Mouse (Mus musculus): ENCODE measurements around the gene Srp68. TPM values are rescaled to one million over a fixed set of nuclear protein-coding genes. Genes with fewer than 3 reads are reported as not detected.
"Not testable (repeated sequence)": the region's sequence is repeated elsewhere in the genome, so short reads cannot be mapped to it uniquely, and the experiment has no call there.

Srp68 gene
- total RNA-seq, 1 experiment from 2014 or later = 25.7 TPM

DNA sequence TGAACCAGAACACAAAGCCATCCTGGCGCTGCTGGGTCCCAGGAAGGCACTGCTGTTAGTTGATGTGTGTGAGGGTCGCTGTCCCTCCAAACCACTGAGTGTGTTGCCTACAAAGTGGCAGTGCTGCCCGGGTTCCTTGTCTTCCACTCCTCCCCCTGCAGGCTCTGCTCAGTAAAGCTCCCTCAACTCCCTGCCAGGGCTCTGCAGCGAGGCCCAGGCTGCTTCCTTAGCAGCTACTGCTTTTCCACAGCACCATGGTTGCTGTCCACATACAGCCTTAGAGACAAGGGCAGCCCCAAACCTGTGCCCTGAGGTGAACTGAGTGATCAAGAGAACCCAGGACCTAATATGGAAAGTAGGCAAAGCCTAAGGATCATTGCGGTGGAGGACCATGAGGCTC, 13.3 kb upstream of the Srp68 start:
- ATAC-seq (replicated peaks; ENCODE audit: insufficient number of reproducible peaks, low FRiP score, low TSS enrichment, poor library complexity, severe bottlenecking) = no peak

DNA sequence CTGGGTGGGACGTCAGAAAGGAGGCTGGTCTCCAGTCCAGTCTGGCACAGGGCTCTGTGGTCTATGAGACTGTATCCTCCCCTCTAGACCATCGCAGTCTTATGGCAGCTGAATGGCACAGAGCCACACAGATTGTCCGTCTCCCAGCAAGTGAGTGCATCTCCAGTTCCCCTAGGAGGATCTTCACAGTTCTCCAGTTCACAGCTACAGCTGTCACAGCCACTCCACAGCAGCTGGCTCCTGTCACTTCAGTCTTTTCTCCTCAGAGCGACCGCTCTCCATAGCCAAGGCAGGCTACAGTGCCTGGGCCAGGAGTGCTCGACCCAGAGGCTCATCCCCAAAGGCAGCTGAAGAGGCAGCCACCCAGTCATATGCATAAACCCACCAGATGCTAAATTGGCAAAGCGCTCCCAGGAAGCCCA, 11.8 kb upstream of the Srp68 start:
- ATAC-seq (replicated peaks; ENCODE audit: insufficient number of reproducible peaks, low FRiP score, low TSS enrichment, poor library complexity, severe bottlenecking) = no peak

GRCm38 (mm10) chr11:116283982-116284381, 10.0 kb upstream of the Srp68 start:
- no peak for ATAC-seq (replicated peaks; ENCODE audit: insufficient number of reproducible peaks, low FRiP score, low TSS enrichment, poor library complexity, severe bottlenecking)

- no peak for ATAC-seq (replicated peaks; ENCODE audit: insufficient number of reproducible peaks, low FRiP score, low TSS enrichment, poor library complexity, severe bottlenecking)
Measured at GRCm38 (mm10) chr11:116282912-116283521, 9.0 kb upstream of the Srp68 start.

DNA sequence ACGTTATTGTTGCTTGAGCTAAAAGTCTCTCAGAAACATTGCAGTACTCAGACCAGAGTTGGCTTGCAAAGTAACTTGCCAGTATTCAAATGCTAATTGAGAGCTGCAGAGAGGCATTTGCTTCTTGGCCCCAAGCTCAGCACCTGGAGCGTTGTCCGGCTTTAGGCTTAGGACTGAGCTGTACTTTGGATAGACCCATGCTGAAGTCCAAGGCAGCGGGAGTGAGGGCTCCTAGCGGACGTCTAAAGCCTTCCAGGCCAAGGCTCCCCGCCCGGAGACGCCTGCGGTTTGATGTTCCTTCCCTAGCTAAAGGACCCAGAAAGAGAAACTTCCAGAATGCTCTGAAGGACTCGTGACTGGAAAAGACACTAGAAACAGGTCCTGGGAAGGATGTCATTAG, 8.1 kb upstream of the Srp68 start:
- no peak for ATAC-seq (replicated peaks; ENCODE audit: insufficient number of reproducible peaks, low FRiP score, low TSS enrichment, poor library complexity, severe bottlenecking)

GRCm38 (mm10) chr11:116281671-116282070, 7.7 kb upstream of the Srp68 start:
- no peak for ATAC-seq (replicated peaks; ENCODE audit: insufficient number of reproducible peaks, low FRiP score, low TSS enrichment, poor library complexity, severe bottlenecking)

DNA sequence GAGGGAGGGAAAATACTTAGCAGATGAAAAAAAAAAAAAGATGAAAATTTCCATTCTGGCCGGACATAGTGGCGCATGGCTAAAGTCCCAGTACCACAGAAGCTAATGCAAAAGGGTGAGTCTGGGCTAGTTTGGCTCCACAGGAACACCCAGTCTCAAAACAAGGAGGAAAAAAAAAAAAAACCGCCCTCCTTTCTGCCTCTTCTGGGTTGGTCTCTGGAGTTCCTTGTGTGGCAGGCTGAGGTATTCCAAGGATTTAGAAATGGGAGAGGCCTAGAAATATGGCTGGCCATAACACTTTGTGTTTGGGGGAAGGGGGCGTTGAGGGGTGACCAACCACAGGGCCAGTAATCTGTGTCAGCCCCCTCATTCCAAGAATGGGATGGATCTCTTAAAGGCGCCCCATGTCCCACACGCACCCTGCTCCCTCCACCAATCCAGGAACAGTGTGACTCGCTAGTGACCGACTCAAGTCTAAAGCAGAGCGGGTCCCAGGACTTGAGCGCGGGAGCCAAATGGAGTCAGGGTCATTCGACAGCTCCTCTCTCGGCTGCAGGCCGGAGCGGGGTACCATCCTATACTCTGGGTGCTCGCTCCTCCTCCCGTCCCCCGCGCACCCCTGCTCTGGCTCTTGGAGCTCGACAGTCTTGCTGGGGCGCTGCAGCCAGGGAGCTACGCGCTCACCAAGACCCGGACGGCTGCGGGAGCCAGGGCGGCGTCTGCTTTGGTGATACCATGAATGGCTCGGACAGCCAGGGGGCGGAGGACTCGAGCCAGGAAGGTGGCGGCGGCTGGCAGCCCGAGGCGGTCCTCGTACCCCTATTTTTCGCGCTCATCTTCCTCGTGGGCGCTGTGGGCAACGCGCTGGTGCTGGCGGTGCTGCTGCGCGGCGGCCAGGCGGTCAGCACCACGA, 7.0 kb upstream of the Srp68 start, which contains the start of gene Galr2:
Galr2 (plus strand) TSS at position 189 of the 913 bp plus-strand sequence.
- no peak for ATAC-seq (replicated peaks; ENCODE audit: insufficient number of reproducible peaks, low FRiP score, low TSS enrichment, poor library complexity, severe bottlenecking)

DNA sequence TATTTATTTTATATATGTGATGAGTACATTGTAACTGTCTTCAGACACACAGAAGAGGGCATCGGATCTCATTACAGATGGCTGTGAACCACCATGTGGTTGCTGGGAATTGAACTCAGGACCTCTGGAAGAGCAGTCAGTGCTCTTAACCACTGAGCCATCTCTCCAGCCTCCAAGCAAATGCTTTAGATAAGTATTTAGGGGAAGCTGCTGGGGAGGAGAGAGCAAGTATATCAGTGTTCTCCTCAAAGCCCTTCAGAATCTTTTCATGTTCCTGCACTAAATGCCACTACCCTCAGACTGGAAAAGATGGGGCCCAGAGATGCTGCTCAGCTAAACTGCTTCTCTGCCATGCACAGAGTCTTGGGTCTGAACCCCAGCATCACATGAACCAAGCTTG, 3.2 kb upstream of the Srp68 start:
- ATAC-seq (replicated peaks; ENCODE audit: insufficient number of reproducible peaks, low FRiP score, low TSS enrichment, poor library complexity, severe bottlenecking) = not testable (repeated sequence)

DNA sequence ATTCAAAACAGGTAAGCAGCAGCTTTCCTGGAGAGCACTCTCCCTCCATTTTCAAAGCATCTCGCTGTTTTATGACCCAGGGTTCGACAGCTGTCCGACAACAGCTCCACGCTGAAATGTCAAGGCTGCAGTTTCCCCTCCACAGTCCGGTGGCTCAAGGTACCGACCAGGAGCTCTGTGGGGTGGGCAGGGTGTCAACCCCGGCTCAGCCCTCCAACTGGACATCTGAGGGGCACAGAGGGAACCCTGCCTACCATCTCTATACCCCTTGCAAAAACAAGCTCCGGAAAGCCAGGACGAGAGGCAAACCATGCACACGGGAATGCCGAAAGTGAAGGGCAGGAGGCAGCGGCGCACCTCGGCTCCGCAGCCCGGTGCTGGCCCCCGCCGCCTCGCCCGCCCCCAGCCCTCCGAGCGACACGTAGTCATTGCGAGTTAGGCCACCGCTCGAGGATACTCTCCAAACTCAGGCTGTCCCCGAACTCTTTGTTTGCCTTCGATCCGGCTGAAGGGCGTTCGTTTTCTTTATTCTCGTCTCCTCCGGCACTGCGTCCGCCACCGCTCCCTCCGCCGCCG, 460 bp downstream of the Srp68 start:
- ATAC-seq (replicated peaks; ENCODE audit: insufficient number of reproducible peaks, low FRiP score, low TSS enrichment, poor library complexity, severe bottlenecking) = no peak

GRCm38 (mm10) chr11:116272589-116273468, 1.2 kb downstream of the Srp68 start:
- ATAC-seq (replicated peaks; ENCODE audit: insufficient number of reproducible peaks, low FRiP score, low TSS enrichment, poor library complexity, severe bottlenecking) = no peak

DNA sequence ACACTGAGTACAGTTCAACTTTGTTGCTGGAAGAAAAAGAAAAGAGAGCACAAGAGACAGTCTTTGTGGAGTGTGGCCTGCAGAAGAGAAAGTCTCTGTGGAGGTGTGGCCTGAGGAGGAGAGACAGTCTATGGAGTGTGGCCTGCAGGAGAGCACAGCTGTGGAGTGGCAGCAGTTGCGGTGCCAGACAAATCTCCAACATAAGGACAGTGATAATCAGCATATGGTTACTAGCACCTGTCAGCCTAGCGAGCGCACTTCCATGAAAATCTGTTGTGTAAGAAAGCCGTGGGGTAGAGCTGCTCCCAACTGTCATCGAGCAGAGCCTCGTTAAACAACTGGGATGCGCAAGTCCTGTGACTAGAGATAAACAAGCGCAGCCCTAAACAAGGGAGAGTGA, 4.5 kb downstream of the Srp68 start:
- no peak for ATAC-seq (replicated peaks; ENCODE audit: insufficient number of reproducible peaks, low FRiP score, low TSS enrichment, poor library complexity, severe bottlenecking)

- ATAC-seq (replicated peaks; ENCODE audit: insufficient number of reproducible peaks, low FRiP score, low TSS enrichment, poor library complexity, severe bottlenecking) = no peak
Measured at GRCm38 (mm10) chr11:116268313-116268712, 5.7 kb downstream of the Srp68 start.

GRCm38 (mm10) chr11:116267637-116268036, 6.4 kb downstream of the Srp68 start:
- no peak for ATAC-seq (replicated peaks; ENCODE audit: insufficient number of reproducible peaks, low FRiP score, low TSS enrichment, poor library complexity, severe bottlenecking)

GRCm38 (mm10) chr11:116265850-116266249, 8.2 kb downstream of the Srp68 start:
- ATAC-seq (replicated peaks; ENCODE audit: insufficient number of reproducible peaks, low FRiP score, low TSS enrichment, poor library complexity, severe bottlenecking) = no peak

- ATAC-seq (replicated peaks; ENCODE audit: insufficient number of reproducible peaks, low FRiP score, low TSS enrichment, poor library complexity, severe bottlenecking) = no peak; the same call in 1 of the 2 replicates
Measured at GRCm38 (mm10) chr11:116265352-116265751, 8.7 kb downstream of the Srp68 start.

DNA sequence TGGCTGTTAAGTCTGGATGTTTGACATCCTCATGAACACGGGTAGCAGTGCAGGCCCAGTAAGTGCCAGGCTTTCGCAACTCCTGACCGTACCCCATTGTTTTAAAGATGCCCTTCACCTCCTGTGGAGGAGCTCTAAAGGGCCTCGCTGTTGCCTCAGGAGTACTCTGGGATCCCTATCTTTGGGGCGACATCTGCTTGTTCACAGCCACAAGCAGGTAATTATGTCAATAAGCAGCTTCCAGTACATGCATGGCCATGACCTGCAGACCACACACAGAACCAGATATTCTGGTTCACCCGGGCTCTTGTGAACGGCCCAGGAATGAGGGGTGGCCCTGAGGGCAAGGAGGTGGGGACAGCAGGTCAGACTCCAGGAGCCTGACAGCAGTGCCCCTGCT, 13.8 kb downstream of the Srp68 start:
- no peak for ATAC-seq (replicated peaks; ENCODE audit: insufficient number of reproducible peaks, low FRiP score, low TSS enrichment, poor library complexity, severe bottlenecking)

DNA sequence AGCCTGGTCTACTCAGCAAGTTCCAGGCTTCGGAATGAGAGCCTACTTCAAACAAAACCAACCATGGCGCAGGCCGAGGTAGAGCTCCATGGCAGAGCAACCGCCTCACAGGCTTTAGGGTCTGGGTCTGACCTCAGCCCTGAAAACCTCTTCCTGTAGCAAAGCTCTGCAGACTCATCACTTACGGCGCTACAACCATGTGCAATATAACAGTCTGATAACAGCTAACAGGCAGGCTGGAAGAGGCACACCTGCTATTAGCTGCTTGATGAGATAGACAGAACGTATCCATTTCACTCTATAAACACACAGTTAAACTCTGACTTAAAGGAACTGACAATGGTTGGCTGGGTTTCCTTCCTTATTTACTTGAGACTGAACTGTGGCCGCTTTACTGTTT, 14.6 kb downstream of the Srp68 start:
- ATAC-seq (replicated peaks; ENCODE audit: insufficient number of reproducible peaks, low FRiP score, low TSS enrichment, poor library complexity, severe bottlenecking) = no peak

DNA sequence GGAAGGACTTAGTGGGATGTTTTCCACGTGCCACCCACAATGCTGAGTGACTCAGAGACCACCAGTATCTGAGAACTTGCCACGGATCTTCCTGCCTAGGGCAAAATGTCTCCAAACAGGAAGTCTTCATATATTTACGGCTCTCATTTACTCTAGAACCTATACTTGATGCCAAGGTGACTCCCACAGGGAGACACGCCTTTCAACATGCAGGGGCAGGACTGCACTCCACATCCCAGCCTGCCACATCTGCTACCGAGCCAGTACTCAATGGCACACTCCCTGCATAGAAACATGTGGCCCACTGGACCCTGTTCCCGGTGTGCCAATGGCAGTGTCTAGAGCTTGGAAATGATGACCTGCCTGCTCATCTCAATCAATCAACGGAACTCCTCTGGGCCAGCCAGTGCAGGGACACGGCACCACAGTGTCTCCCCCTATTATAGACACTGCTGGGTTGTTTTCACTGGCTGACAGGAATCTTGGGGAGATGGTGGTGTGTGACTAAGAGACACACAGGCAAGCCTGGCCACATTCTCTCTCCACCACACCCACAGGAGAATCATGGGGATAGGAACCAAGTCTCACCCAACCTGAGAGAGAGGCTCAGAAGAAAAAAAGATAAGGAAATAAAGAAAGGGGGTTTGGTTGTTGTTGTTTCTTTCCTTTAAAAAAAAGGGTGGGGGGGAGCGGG, 17.9 kb downstream of the Srp68 start:
- no peak for ATAC-seq (replicated peaks; ENCODE audit: insufficient number of reproducible peaks, low FRiP score, low TSS enrichment, poor library complexity, severe bottlenecking)
